Mouse (Mus musculus): ENCODE results near the gene Cd244a. TPM values are rescaled to one million over a fixed set of nuclear protein-coding genes. Genes with fewer than 3 reads are reported as not detected.
A peak's percentile ranks its signal among the peaks of the same experiment; 100 is the strongest.

Gene Cd244a
- total RNA-seq (2017), result 232 to 381 TPM (median 239 TPM) in 3 replicates

DNA sequence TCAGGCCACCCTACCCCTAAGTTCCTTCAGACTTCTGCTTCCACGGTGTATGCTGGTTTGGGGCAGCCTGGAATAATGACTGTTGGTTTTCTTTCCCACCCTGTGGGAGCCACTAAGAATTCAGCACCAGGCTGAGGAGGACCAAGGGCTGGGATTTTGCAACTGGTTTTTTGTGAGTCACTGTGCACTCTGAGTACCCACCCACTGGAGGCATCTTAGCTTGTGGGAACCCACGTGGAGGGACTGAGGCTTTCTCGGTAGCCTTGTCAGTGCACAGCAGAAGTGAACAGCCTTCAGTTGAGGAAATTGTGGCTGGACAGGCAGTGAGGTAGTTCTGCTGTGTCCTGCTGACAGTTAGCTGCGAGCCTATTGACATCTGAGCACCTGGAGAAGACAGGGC is at the start of gene Cd244a:
Gene Cd244a (plus strand): TSS at position 296 of the 400 bp plus-strand sequence.
- peak; percentile 85 for ATAC-seq (replicated peaks; ENCODE audit: insufficient number of reproducible peaks, low FRiP score, low TSS enrichment, poor library complexity, severe bottlenecking)

DNA sequence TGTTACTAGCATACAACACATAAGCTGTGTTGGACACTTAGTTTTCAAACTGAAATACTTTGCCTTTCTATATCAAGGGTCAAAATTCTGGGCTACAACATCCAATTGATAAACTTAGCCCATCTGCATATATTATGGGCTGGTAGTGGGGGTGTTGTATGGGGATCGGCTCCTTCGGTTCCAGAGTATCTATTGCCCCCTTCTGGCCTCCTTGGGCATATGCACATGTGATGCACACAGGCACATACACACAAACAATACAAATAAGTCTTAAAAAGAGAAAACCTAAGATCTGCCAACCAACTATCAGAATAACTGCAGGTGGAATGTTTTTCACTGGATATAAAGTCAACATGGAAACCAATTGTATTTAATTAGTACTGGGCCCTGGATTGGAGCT is 45.8 kb upstream of the Cd244a start:
- ATAC-seq (replicated peaks; ENCODE audit: insufficient number of reproducible peaks, low FRiP score, low TSS enrichment, poor library complexity, severe bottlenecking), result no peak

DNA sequence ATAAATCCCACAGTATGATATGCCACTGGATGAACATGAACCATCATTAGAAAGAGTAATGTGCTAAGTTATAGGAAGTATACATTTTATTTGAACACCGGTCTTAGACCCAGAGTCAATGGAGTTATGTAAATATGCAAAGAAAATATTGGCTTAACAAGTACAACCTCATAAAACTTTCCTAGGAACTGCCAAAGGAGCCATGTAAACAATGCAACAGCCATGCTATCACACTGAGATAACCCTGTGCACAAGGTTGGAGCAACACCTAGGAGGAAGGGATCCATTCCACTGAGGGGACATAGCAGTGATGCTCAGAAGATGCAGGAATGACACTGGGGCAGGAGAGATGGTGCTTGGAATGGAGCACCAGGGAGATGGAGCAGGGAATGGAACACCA is 45.2 kb upstream of the Cd244a start:
- ATAC-seq (replicated peaks; ENCODE audit: insufficient number of reproducible peaks, low FRiP score, low TSS enrichment, poor library complexity, severe bottlenecking), result no peak

DNA sequence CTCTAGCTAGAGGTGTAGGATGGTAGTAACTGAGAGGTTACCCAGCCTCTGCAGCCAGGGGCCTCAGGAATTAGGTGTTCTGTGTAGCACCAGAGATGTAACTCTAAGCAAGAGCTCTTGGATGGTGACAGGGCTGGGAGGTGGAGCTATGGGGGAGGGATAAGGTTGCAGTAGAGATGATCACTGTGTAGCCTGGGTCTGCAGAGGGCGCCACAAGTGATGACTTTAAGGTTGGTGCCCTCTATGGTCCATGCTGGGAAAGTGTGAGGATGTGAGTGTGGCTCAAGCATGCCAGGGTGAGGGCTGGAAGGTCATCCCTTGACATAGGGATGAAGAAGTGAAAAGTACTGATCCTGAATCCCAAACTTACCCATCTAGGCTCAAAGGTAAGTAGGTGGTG is 44.0 kb upstream of the Cd244a start:
- peak; percentile 79 for ATAC-seq (replicated peaks; ENCODE audit: insufficient number of reproducible peaks, low FRiP score, low TSS enrichment, poor library complexity, severe bottlenecking)

DNA sequence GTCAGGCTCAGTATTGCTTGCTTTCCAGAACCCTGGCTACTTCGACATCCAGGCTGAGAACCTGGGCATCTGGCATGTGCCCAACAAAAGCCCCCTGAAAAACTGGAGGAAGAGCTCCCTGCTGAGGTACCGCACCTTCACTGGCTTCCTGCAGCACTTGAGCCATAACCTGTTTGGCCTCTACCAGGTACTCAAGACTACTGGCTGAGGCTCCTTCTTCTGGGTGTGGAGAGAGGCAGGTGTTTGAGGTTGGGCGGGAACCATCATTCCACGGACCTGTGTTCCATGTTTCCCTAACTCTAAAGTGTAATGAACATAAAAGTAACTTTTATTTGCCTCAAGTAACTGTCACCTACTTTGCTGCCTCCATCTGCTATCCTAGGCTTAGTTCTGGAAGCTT is 43.4 kb upstream of the Cd244a start:
- ATAC-seq (replicated peaks; ENCODE audit: insufficient number of reproducible peaks, low FRiP score, low TSS enrichment, poor library complexity, severe bottlenecking), result no peak

DNA sequence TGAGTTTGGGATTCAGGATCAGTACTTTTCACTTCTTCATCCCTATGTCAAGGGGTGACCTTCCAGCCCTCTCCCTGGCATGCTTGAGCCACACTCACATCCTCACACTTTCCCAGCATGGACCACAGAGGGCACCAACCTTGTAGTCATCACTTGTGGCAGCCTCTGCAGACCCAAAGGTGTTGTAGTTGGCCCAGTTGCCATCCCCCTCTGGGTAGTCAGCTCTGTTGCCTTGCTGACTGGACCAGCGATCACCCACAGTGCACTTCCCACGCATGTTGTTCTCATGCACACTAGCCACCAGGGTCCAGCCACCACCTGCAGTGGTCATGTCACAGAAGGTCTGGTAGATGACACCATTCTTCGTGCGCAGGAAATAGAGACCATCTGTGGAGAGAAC is 27.6 kb upstream of the Cd244a start:
- ATAC-seq (replicated peaks; ENCODE audit: insufficient number of reproducible peaks, low FRiP score, low TSS enrichment, poor library complexity, severe bottlenecking), result no peak

DNA sequence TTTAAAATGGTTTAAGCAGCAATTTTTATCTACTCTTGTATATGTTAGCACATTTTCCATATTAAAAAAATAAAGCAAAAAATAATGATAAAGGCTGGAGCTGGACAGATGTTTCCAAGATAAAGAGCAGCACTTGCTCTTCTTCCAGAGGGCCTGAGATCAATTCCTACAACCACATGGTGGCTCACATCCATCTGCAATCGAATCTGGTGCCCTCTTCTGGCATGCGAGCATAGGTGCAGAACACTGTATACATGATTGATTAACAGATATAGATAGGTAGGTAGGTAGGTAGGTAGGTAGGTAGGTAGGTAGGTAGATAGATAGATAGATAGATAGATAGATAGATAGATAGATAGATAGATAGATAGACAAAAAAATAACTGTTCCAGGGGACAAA is 26.2 kb upstream of the Cd244a start:
- ATAC-seq (replicated peaks; ENCODE audit: insufficient number of reproducible peaks, low FRiP score, low TSS enrichment, poor library complexity, severe bottlenecking), result no peak

DNA sequence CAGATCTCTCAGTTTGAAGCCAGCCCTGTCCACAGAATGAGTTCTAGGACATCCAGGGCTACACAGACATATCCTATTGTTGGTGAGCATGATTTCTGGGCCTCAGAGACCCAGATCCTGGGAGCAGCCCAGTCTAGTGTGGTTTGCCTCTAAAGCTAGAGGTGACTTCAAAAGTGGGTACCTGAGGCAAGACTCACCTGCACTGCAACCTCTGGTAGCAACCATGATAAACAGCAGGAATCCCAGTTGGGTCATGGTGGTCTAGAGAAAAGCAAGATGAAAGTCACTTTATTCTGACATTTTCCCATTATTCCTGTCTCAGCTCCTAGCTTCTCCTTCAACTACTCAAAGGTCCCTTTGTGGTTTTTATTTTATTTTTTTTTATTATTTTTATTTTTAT is 24.4 kb upstream of the Cd244a start:
- ATAC-seq (replicated peaks; ENCODE audit: insufficient number of reproducible peaks, low FRiP score, low TSS enrichment, poor library complexity, severe bottlenecking), result no peak

DNA sequence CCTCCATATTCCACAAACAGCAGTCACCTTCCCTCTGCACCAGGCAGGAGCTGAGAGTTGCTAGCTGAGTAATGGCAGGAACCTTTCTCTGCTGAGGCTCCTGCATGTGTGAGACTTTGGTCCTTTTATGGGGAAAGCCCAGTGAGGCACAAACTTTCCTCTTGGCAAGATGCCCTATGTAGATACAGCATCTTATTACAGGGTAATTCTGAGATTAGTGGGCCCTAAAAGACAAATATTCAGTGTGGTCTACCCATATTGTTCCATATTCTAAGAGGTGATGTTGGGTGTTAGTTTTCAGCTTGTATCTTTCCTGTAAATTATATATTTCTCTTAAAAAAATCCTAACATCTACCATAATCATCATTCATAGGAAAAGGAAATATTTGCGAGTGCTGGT is 23.8 kb upstream of the Cd244a start, which contains the start of gene Itln1:
Gene Itln1 (minus strand): TSS at position 101 of the 400 bp plus-strand sequence.
- no peak for ATAC-seq (replicated peaks; ENCODE audit: insufficient number of reproducible peaks, low FRiP score, low TSS enrichment, poor library complexity, severe bottlenecking)

DNA sequence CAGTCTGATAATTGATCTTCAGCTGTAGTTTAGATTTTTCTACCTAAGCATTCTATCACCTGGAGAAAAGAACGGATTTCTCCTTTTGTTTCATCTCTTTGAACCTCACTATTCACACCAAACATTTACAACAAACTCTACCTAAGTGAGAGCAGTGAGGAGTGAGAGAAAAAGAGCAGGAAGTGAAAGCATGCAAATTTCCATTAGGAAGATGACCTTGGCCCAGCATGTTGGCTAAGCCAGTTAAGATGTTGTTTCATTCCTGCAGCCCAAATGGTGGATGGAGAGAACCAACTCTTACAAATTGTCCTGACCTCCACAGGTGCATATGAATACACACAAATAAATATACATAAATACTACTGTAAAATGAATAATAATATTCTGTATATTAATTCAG is 18.3 kb upstream of the Cd244a start:
- ATAC-seq (replicated peaks; ENCODE audit: insufficient number of reproducible peaks, low FRiP score, low TSS enrichment, poor library complexity, severe bottlenecking), result no peak

DNA sequence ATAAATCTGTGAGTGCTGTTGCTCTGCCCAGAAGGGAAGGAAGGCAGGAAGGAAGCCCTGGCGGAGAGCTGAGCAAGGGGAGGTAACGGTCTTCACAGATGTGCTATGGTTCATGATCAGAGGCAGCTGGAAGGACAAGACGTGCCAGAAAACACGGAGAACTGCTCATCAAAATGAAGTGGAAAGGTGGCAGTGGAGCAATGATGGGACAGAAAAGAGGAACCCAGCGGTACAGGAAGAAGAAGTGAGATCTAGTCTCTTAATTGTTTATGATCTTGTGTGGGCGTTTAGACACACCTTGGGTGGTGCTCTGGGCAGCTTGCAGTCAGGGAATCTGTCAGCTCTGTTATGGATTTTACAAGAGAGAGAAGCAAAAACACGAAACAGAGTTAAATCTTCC is 7.7 kb upstream of the Cd244a start:
- peak; percentile 88 for ATAC-seq (replicated peaks; ENCODE audit: insufficient number of reproducible peaks, low FRiP score, low TSS enrichment, poor library complexity, severe bottlenecking)

DNA sequence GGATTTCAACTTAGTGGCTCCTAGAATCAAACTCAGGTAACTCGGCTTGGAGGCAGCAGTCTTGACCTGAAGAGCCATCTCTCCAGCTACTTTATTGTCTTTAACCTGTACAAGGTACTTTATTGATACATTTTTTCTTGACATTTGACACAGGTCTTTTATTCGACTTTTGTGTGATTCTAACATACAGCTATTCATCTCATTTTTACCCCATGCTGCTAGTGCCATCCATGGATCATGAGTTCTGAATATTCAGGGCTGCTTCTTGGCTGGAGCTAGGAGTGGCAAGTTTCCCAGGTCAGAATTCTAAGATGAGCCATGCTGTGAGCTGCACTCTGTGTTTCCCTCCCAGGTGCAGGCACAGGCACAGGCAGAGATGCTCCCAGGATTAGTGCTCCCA is 6.8 kb upstream of the Cd244a start:
- no peak for ATAC-seq (replicated peaks; ENCODE audit: insufficient number of reproducible peaks, low FRiP score, low TSS enrichment, poor library complexity, severe bottlenecking)

DNA sequence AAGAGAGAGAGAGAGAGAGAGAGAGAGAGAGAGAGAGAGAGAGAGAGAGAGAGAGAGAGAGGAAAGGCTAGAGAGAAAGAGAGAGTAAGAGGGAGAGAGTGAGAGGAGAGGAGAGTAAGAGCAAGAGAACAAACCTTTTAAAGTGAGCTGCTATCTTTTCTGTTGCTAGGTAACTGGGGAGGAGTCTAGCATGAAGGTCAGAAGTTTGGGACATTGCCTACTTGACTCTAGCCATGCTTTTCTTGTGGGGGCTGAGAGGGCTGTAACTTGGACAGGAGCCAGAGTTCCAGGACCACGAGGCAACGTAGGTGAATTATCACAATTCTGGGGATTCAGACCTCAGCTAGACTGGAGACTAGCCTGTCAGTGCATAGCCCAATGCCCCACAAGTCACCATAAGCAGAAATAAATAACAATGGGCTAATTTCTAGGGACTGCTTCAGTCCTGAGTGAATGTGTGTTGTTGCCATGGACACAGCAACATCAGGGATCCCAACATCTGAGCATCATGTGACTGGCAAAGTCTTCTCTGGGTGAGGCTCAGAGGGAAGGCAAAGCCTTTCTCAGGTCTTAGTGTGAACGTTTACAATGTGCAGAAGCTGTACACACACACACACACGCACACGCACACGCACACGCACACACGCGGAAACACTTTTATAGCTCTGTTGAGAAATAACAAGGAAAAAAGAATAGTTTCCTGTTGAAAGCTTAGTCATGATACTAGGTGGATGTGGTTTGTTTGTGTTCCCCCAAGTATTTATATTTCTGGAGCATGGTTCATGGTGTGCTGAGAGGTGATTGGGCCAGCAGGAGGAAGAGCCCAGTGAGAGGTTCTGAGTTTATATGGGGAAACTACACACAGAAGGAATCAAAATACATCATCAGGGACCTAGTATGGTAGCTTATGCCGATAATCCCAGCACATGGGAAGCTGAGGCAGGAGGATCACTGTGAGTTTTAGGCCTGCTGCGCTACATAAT is 5.3 kb upstream of the Cd244a start:
- ATAC-seq (replicated peaks; ENCODE audit: insufficient number of reproducible peaks, low FRiP score, low TSS enrichment, poor library complexity, severe bottlenecking), result peak; percentile 61

DNA sequence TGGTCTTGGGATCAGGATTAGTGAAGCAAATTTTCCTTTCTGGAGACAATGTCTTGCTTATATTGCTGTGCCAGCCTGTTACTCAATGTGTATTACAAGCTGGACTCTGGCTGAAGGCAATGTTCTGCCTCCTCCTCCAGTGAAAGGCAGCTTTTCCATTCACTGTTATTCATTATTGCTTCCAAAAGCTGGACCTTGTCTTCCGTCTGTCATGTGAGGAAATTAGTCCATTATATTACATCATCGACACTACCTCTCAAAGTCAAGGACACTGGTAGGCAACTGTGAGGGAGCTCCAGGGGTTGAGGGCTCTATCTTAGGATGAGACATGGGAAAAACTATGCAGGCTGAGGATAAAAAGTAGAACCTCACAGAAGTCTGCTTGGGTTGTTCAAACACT is 2.6 kb upstream of the Cd244a start:
- no peak for ATAC-seq (replicated peaks; ENCODE audit: insufficient number of reproducible peaks, low FRiP score, low TSS enrichment, poor library complexity, severe bottlenecking)

DNA sequence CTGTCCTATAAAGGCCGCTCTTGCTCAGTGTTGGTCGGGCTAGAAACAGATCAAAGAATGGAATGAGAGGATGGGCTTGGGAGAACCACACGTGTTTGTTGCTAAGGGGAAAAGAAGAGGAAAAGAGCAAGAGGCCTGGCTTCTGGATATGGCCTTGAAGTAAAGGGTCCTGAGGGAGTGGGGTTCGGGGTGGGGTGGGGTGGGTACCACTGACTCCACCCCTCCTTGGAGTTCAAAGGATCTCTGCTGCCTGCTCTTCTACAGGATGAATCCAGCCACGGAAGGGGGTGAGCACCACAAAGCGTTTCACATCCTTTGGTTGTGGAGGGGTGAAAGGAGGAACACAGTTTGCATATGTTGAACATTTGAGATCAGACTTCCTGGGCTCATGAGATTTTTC is 586 bp upstream of the Cd244a start:
- ATAC-seq (replicated peaks; ENCODE audit: insufficient number of reproducible peaks, low FRiP score, low TSS enrichment, poor library complexity, severe bottlenecking), result no peak

DNA sequence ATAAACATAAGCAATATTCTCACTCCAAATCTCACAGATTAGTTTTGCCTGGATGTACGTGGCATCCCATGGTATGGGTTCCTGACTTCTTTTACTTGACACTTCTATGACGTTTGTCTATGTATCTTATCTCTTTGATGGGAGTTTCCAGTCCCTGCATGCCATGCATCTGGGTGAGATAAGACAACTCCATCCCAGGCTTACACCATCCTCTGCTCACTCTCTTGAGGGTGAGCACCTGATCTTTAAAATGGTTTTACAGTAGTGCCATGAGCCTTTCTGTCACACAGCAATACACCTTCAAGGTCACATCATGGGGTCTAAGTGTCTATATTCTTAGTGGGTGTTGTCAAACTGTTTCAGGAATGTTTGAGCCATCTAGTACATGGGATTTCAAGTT is 1.3 kb downstream of the Cd244a start:
- ATAC-seq (replicated peaks; ENCODE audit: insufficient number of reproducible peaks, low FRiP score, low TSS enrichment, poor library complexity, severe bottlenecking), result no peak

DNA sequence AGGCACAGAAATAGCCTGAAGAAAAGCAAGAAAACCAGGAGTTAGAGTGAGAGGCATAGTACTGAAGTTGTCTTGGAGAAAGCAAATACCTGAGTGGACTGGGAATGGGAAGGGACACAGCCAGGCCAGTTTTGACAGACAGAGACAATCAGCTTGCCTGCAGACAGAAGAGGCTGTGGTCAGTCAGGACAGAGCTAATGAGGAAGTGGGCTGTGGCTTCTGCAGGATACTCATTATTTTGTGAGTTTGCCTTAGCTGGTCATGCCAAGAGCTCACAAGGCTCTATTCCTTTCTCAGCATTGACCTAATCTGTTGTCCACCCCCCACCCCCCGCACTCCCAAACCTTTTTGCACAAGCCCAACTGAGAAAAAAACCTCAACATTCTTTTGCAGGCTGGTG is 2.2 kb downstream of the Cd244a start:
- ATAC-seq (replicated peaks; ENCODE audit: insufficient number of reproducible peaks, low FRiP score, low TSS enrichment, poor library complexity, severe bottlenecking), result peak; percentile 45

DNA sequence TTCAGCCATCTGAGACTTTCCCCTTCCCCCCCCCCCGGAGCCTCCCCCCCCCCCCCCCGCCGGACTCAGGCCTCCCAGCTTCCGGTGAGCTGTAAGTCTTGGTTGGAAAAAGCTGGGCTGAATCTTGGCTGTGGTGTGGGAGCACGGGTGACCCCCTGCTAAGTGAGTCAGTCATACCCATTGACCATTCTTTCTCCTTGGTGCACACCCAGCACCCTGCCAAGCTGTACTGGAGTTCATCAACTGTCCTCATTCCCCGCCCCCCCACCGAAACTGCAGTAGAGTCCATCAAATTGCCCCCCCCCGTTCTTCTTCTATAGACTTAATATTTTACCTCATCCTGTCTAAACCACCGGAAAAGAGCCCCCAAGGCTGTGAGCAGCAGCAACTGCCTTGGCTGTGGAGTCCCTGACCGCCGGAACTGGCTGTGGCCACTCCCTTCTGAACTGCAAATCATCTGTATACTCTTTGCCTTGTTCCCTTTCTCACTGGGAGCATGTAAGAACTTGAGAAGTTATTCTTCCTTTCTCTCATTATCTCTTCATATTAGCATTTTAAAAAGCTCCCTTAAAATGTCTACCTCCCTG is 2.7 kb downstream of the Cd244a start:
- no peak for ATAC-seq (replicated peaks; ENCODE audit: insufficient number of reproducible peaks, low FRiP score, low TSS enrichment, poor library complexity, severe bottlenecking)

DNA sequence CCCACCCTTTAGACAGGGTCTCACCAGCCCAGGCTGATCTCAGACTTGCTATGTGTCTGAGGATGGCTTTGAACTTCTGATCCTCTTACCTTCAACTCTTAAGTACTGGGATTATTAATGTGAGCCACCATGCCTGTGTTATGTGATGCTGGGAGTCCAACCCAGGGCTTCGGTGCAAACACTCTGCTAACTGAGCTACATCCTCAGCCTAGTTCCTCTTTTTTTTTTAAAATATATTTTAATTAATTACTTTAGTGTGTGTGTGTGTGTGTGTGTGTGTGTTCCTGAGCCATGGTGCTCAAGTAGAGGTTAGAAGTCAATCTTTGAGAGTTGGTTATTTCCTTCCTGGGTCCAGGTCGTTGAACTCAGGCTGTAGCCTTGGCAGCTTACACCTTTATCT is 4.0 kb downstream of the Cd244a start:
- no peak for ATAC-seq (replicated peaks; ENCODE audit: insufficient number of reproducible peaks, low FRiP score, low TSS enrichment, poor library complexity, severe bottlenecking)

DNA sequence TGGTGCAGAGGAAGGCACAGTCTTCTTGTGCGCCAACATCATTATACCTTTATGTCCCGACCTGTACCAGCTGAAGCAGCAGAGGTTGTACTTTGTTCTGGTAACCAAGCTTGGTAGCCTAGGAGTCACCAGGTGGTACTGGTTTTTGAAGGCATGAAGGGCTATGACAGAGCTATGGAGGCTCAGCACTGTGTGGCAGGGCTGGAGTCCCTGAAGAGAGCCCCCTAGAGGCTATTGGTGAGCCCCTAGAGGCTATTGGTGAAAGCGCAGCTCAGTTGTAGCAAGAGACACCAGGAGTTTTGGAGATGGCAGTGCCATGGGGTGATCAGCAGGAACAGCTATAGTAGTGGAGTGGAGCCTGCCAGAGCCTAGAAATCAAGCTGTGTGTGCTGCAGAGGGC is 5.3 kb downstream of the Cd244a start:
- 0 out of 2 replicates have a peak, but pooled peaks have one; percentile 29 for ATAC-seq (replicated peaks; ENCODE audit: insufficient number of reproducible peaks, low FRiP score, low TSS enrichment, poor library complexity, severe bottlenecking)
